Mouse (Mus musculus): ENCODE measurements around the gene Herpud1. TPM values are rescaled to one million over a fixed set of nuclear protein-coding genes. Genes with fewer than 3 reads are reported as not detected.

Herpud1 gene
- polyA plus RNA-seq, 1 experiment from 2014 or later = 58.4 TPM

- H3K9ac ChIP-seq = no peak overlapping the region
- H3K4me2 ChIP-seq (replicated peaks) = no peak overlapping the region
- 73% methylated on average over 5 of the region's 5 CpGs for WGBS
- ATAC-seq (ENCODE audit: insufficient number of reproducible peaks, insufficient read depth, low FRiP score, low TSS enrichment) = no peak
- no peak overlapping the region for H3K27ac ChIP-seq
- H3K4me3 ChIP-seq = no peak overlapping the region
- no peaks in the 10 kb centered on the region for H3K4me1 ChIP-seq
- no peaks in the 10 kb centered on the region for H3K9me3 ChIP-seq
- no peaks in the 10 kb centered on the region for H3K27me3 ChIP-seq
- no peaks in the 10 kb centered on the region for H3K36me3 ChIP-seq
Measured at GRCm38 (mm10) chr8:94358541-94358940, 27.7 kb upstream of the Herpud1 start.

- Histone ChIP-seq H3K4me3 (no peak overlapping the region), H3K9me3 (no peaks in the 10 kb centered on the region), H3K4me1 (no peaks in the 10 kb centered on the region), H3K36me3 (no peaks in the 10 kb centered on the region), H3K27me3 (no peaks in the 10 kb centered on the region), H3K4me2 (replicated peaks) (no peak overlapping the region), H3K27ac (no peak overlapping the region), H3K9ac (no peak overlapping the region)
- 86% methylated on average over 6 of the region's 6 CpGs for WGBS
- no peak for ATAC-seq (ENCODE audit: insufficient number of reproducible peaks, insufficient read depth, low FRiP score, low TSS enrichment)
Measured at GRCm38 (mm10) chr8:94361774-94362431, 24.3 kb upstream of the Herpud1 start.

GRCm38 (mm10) chr8:94362607-94363239 is 23.5 kb upstream of the Herpud1 start:
- Histone ChIP-seq H3K4me1 (no peaks in the 10 kb centered on the region), H3K9me3 (no peaks in the 10 kb centered on the region), H3K27me3 (no peaks in the 10 kb centered on the region), H3K27ac (no peak overlapping the region), H3K9ac (no peak overlapping the region), H3K4me2 (replicated peaks) (no peak overlapping the region), H3K36me3 (no peaks in the 10 kb centered on the region), H3K4me3 (no peak overlapping the region)
- WGBS = 78% methylated on average over 7 of the region's 7 CpGs
- no peak for ATAC-seq (ENCODE audit: insufficient number of reproducible peaks, insufficient read depth, low FRiP score, low TSS enrichment)

- Histone ChIP-seq H3K9me3 (no peaks in the 10 kb centered on the region), H3K27ac (no peak overlapping the region), H3K36me3 (no peaks in the 10 kb centered on the region), H3K4me3 (no peak overlapping the region), H3K4me2 (replicated peaks) (no peak overlapping the region), H3K4me1 (no peaks in the 10 kb centered on the region), H3K27me3 (no peaks in the 10 kb centered on the region), H3K9ac (no peak overlapping the region)
- ATAC-seq (ENCODE audit: insufficient number of reproducible peaks, insufficient read depth, low FRiP score, low TSS enrichment) = no peak
- whole genome bisulfite sequencing = 30% methylated on average over 4 of the region's 4 CpGs
Measured at GRCm38 (mm10) chr8:94363288-94363688, 22.9 kb upstream of the Herpud1 start.

GRCm38 (mm10) chr8:94363906-94364305 is 22.3 kb upstream of the Herpud1 start:
- Histone ChIP-seq H3K9me3 (no peaks in the 10 kb centered on the region), H3K36me3 (no peaks in the 10 kb centered on the region), H3K4me3 (no peak overlapping the region), H3K27ac (no peak overlapping the region), H3K27me3 (no peaks in the 10 kb centered on the region), H3K4me2 (replicated peaks) (no peak overlapping the region), H3K4me1 (no peaks in the 10 kb centered on the region), H3K9ac (no peak overlapping the region)
- ATAC-seq (ENCODE audit: insufficient number of reproducible peaks, insufficient read depth, low FRiP score, low TSS enrichment) = no peak
- 63% methylated on average over 2 of the region's 2 CpGs for WGBS

GRCm38 (mm10) chr8:94364686-94365312 is 21.4 kb upstream of the Herpud1 start:
- H3K27ac ChIP-seq = no peak overlapping the region
- no peak overlapping the region for H3K4me2 ChIP-seq (replicated peaks)
- 83% methylated on average over 6 of the region's 6 CpGs for WGBS
- H3K36me3 ChIP-seq = no peaks in the 10 kb centered on the region
- no peak for ATAC-seq (ENCODE audit: insufficient number of reproducible peaks, insufficient read depth, low FRiP score, low TSS enrichment)
- H3K9ac ChIP-seq = no peak overlapping the region
- H3K27me3 ChIP-seq = no peaks in the 10 kb centered on the region
- H3K4me3 ChIP-seq = no peak overlapping the region
- H3K9me3 ChIP-seq = no peaks in the 10 kb centered on the region
- no peaks in the 10 kb centered on the region for H3K4me1 ChIP-seq

GRCm38 (mm10) chr8:94365410-94365981 is 20.7 kb upstream of the Herpud1 start:
- Histone ChIP-seq H3K27me3 (no peaks in the 10 kb centered on the region), H3K4me1 (no peaks in the 10 kb centered on the region), H3K9me3 (no peaks in the 10 kb centered on the region), H3K4me3 (no peak overlapping the region), H3K4me2 (replicated peaks) (no peak overlapping the region), H3K9ac (no peak overlapping the region), H3K27ac (no peak overlapping the region), H3K36me3 (no peaks in the 10 kb centered on the region)
- WGBS = 84% methylated on average over 9 of the region's 9 CpGs
- ATAC-seq (ENCODE audit: insufficient number of reproducible peaks, insufficient read depth, low FRiP score, low TSS enrichment) = no peak

- H3K27ac ChIP-seq = no peak overlapping the region
- no peak overlapping the region for H3K4me3 ChIP-seq
- WGBS = 73% methylated on average over 5 of the region's 5 CpGs
- H3K27me3 ChIP-seq = no peaks in the 10 kb centered on the region
- H3K4me2 ChIP-seq (replicated peaks) = no peak overlapping the region
- no peaks in the 10 kb centered on the region for H3K9me3 ChIP-seq
- H3K4me1 ChIP-seq = no peaks in the 10 kb centered on the region
- no peaks in the 10 kb centered on the region for H3K36me3 ChIP-seq
- H3K9ac ChIP-seq = no peak overlapping the region
- no peak for ATAC-seq (ENCODE audit: insufficient number of reproducible peaks, insufficient read depth, low FRiP score, low TSS enrichment)
Measured at GRCm38 (mm10) chr8:94370839-94371238, 15.4 kb upstream of the Herpud1 start.

GRCm38 (mm10) chr8:94372955-94373599 is 13.2 kb upstream of the Herpud1 start:
- Histone ChIP-seq H3K4me1 (no peaks in the 10 kb centered on the region), H3K9ac (no peak overlapping the region), H3K27ac (no peak overlapping the region), H3K4me2 (replicated peaks) (no peak overlapping the region), H3K36me3 (no peaks in the 10 kb centered on the region), H3K4me3 (no peak overlapping the region), H3K27me3 (no peaks in the 10 kb centered on the region), H3K9me3 (no peaks in the 10 kb centered on the region)
- no peak for ATAC-seq (ENCODE audit: insufficient number of reproducible peaks, insufficient read depth, low FRiP score, low TSS enrichment)
- WGBS = 77% methylated on average over 6 of the region's 6 CpGs

- Histone ChIP-seq H3K4me3 (no peak overlapping the region), H3K4me2 (replicated peaks) (no peak overlapping the region), H3K9ac (no peak overlapping the region), H3K9me3 (no peaks in the 10 kb centered on the region), H3K27ac (no peak overlapping the region), H3K27me3 (no peaks in the 10 kb centered on the region), H3K4me1 (no peaks in the 10 kb centered on the region), H3K36me3 (no peaks in the 10 kb centered on the region)
- no peak for ATAC-seq (ENCODE audit: insufficient number of reproducible peaks, insufficient read depth, low FRiP score, low TSS enrichment)
- 55% methylated on average over 3 of the region's 3 CpGs for WGBS
Measured at GRCm38 (mm10) chr8:94375551-94375991, 10.7 kb upstream of the Herpud1 start.

- 72% methylated on average over 3 of the region's 3 CpGs for WGBS
- H3K4me3 ChIP-seq = no peak overlapping the region
- H3K27ac ChIP-seq = no peak overlapping the region
- H3K9me3 ChIP-seq = no peaks in the 10 kb centered on the region
- no peak overlapping the region for H3K4me2 ChIP-seq (replicated peaks)
- no peaks in the 10 kb centered on the region for H3K36me3 ChIP-seq
- no peak overlapping the region for H3K9ac ChIP-seq
- no peaks in the 10 kb centered on the region for H3K27me3 ChIP-seq
- H3K4me1 ChIP-seq = no peaks in the 10 kb centered on the region
- ATAC-seq (ENCODE audit: insufficient number of reproducible peaks, insufficient read depth, low FRiP score, low TSS enrichment) = no peak
Measured at GRCm38 (mm10) chr8:94376176-94376575, 10.1 kb upstream of the Herpud1 start.

Data from embryonic facial prominence, embryonic 12.5 days (tissue).